Mouse (Mus musculus) urinary bladder, adult 2 months (tissue): Measurements from ENCODE around the gene Kcnd1. TPM values are rescaled to one million over a fixed set of nuclear protein-coding genes. Genes with fewer than 3 reads are reported as not detected.

Experiments
- DNase-seq: peaks from one replicate; pipeline ENCODE4 v3.0.0; 2022; ENCODE audit warnings: low spot score
- polyA plus RNA-seq: library from polyadenylated mRNA; depleted of rRNA; stranded (reverse); fragments of >200 nt; gene quantifications from 2 replicates; pipeline ENCODE4 v1.2.3, GENCODE M21; 2012; rRNA removed

Gene Kcnd1
- polyA plus RNA-seq, 1 experiment: 1.7 TPM

- no peak for DNase-seq
Observed at GRCm38 (mm10) chrX:7854578-7854977, 32.5 kb downstream of the Kcnd1 start.

GRCm38 (mm10) chrX:7859191-7859753 is 37.2 kb downstream of the Kcnd1 start:
- no peak for DNase-seq

- no peak for DNase-seq
Observed at GRCm38 (mm10) chrX:7863181-7863580, 41.1 kb downstream of the Kcnd1 start.

GRCm38 (mm10) chrX:7864551-7864950 is 42.5 kb downstream of the Kcnd1 start:
- DNase-seq: no peak

- no peak for DNase-seq
Observed at GRCm38 (mm10) chrX:7865343-7865742, 43.3 kb downstream of the Kcnd1 start.

GRCm38 (mm10) chrX:7865786-7866185 is 43.7 kb downstream of the Kcnd1 start:
- DNase-seq: no peak

GRCm38 (mm10) chrX:7867141-7867540 is 45.1 kb downstream of the Kcnd1 start:
- no peak for DNase-seq

- DNase-seq: no peak
Observed at GRCm38 (mm10) chrX:7868506-7868905, 46.4 kb downstream of the Kcnd1 start.

GRCm38 (mm10) chrX:7869826-7870225 is 47.7 kb downstream of the Kcnd1 start:
- DNase-seq: no peak

- peak; percentile 49 for DNase-seq
Observed at GRCm38 (mm10) chrX:7878007-7878419, 55.9 kb downstream of the Kcnd1 start, which contains the start of gene Pim2. Gene Pim2 (plus strand): TSS chrX:7878262.

GRCm38 (mm10) chrX:7878495-7878894 is 56.4 kb downstream of the Kcnd1 start:
- no peak for DNase-seq

GRCm38 (mm10) chrX:7879819-7880218 is 57.7 kb downstream of the Kcnd1 start:
- DNase-seq: no peak

- DNase-seq: peak; percentile 58
Observed at GRCm38 (mm10) chrX:7883841-7884567, 61.9 kb downstream of the Kcnd1 start, which contains the start of gene Slc35a2. Gene Slc35a2 (plus strand): TSS chrX:7884028.

Other genes with a start within 250 kb of the Kcnd1 start
- gene Foxp3, start 248.6 kb upstream of the Kcnd1 start, polyA plus RNA-seq: 0.08 and 0.21 TPM in 2 replicates
- 3.5 and 3.7 TPM in 2 replicates for gene Ppp1r3f, start 248.0 kb upstream of the Kcnd1 start, polyA plus RNA-seq
- 12.0 and 12.5 TPM in 2 replicates for gene Ccdc22, start 216.8 kb upstream of the Kcnd1 start, polyA plus RNA-seq
- gene Cacna1f, start 215.2 kb upstream of the Kcnd1 start, polyA plus RNA-seq: 0.01 TPM in 2 replicates
- gene Syp, start 183.8 kb upstream of the Kcnd1 start, polyA plus RNA-seq: 3.6 and 4.0 TPM in 2 replicates
- gene Prickle3, start 165.0 kb upstream of the Kcnd1 start, polyA plus RNA-seq: 12.1 and 16.3 TPM in 2 replicates
- 233 and 234 TPM in 2 replicates for gene Plp2, start 150.9 kb upstream of the Kcnd1 start, polyA plus RNA-seq
- 1.1 and 1.6 TPM in 2 replicates for gene Magix, start 141.0 kb upstream of the Kcnd1 start, polyA plus RNA-seq
- 20.6 and 21.9 TPM in 2 replicates for gene Gpkow, start 125.2 kb upstream of the Kcnd1 start, polyA plus RNA-seq
- gene Wdr45, start 108.0 kb upstream of the Kcnd1 start, polyA plus RNA-seq: 48.8 and 56.1 TPM in 2 replicates
- 0.44 TPM in 1 of 2 replicates, not detected in the other for gene Gm45208, start 100.0 kb upstream of the Kcnd1 start, polyA plus RNA-seq
- 30.8 and 37.7 TPM in 2 replicates for gene Praf2, start 93.8 kb upstream of the Kcnd1 start, polyA plus RNA-seq
- gene Ccdc120, start 71.4 kb upstream of the Kcnd1 start, polyA plus RNA-seq: 16.9 and 17.2 TPM in 2 replicates
- gene Tfe3, start 59.7 kb upstream of the Kcnd1 start, polyA plus RNA-seq: 11.2 and 23.7 TPM in 2 replicates
- 49.5 and 53.1 TPM in 2 replicates for gene Gripap1, start 32.5 kb upstream of the Kcnd1 start, polyA plus RNA-seq
- 31.4 and 43.4 TPM in 2 replicates for gene Otud5, start 19.1 kb downstream of the Kcnd1 start, polyA plus RNA-seq
- gene Pim2, start 56.0 kb downstream of the Kcnd1 start, polyA plus RNA-seq: 8.8 and 10.8 TPM in 2 replicates
- gene Slc35a2, start 61.7 kb downstream of the Kcnd1 start, polyA plus RNA-seq: 43.3 and 68.2 TPM in 2 replicates
- gene Pqbp1, start 77.0 kb downstream of the Kcnd1 start, polyA plus RNA-seq: 84.2 and 90.7 TPM in 2 replicates
- 22.2 and 23.7 TPM in 2 replicates for gene Timm17b, start 77.1 kb downstream of the Kcnd1 start, polyA plus RNA-seq
- gene Gm10491, start 85.5 kb downstream of the Kcnd1 start, polyA plus RNA-seq: not detected in 2 replicates
- gene Gm10490, start 87.3 kb downstream of the Kcnd1 start, polyA plus RNA-seq: not detected in 2 replicates
- gene Pcsk1n, start 97.5 kb downstream of the Kcnd1 start, polyA plus RNA-seq: 0.51 and 0.66 TPM in 2 replicates
- not detected in 2 replicates for gene Eras, start 106.3 kb downstream of the Kcnd1 start, polyA plus RNA-seq
- gene Hdac6, start 125.6 kb downstream of the Kcnd1 start, polyA plus RNA-seq: 20.9 and 22.0 TPM in 2 replicates
- gene Gata1, start 155.8 kb downstream of the Kcnd1 start, polyA plus RNA-seq: 0.18 and 0.26 TPM in 2 replicates
- gene Glod5, start 196.2 kb downstream of the Kcnd1 start, polyA plus RNA-seq: not detected in 2 replicates